Mouse (Mus musculus) neural tube, embryonic 11.5 days (tissue): ENCODE measurements around the gene Actbl2. TPM values are rescaled to one million over a fixed set of nuclear protein-coding genes. Genes with fewer than 3 reads are reported as not detected.

Experiments
- ATAC-seq: fragments of 200-750 bp; cut with Nextera tagmentation; 2 replicates; pipeline ENCODE4 v1.8.0; 2017; ENCODE audit warnings: moderate number of reproducible peaks, mild to moderate bottlenecking, moderate TSS enrichment, moderate library complexity; ENCODE audit not compliant: insufficient read depth, low FRiP score, low TSS enrichment
- DNase-seq: peaks from one replicate; pipeline ENCODE4 v3.0.0-alpha.2; 2015; ENCODE audit warnings: low spot score
- H3K27ac ChIP-seq: fragments of 300-500 bp; sonication (generic); 2 replicates; pipeline ENCODE4 v1.5.1; 2014; ENCODE audit warnings: low read depth, mild to moderate bottlenecking, low read length
- H3K27me3 ChIP-seq: fragments of 300-500 bp; sonication (generic); 2 replicates; pipeline ENCODE4 v1.6.1; 2014; ENCODE audit warnings: mild to moderate bottlenecking, low read length, mixed read lengths; ENCODE audit not compliant: control insufficient read depth, insufficient read depth
- H3K36me3 ChIP-seq: fragments of 300-500 bp; sonication (generic); 2 replicates; pipeline ENCODE4 v1.6.1; 2014; ENCODE audit warnings: mild to moderate bottlenecking, low read length, moderate library complexity, mixed read lengths; ENCODE audit not compliant: control insufficient read depth, insufficient read depth
- H3K4me1 ChIP-seq: fragments of 300-500 bp; sonication (generic); 2 replicates; pipeline ENCODE4 v1.6.1; 2014; ENCODE audit warnings: low read length, mixed read lengths; ENCODE audit not compliant: control insufficient read depth, insufficient read depth
- H3K4me2 ChIP-seq: fragments of 300-500 bp; sonication (generic); 2 replicates; pipeline ENCODE4 v1.6.1; 2014; ENCODE audit warnings: low read depth, mild to moderate bottlenecking, moderate library complexity
- H3K4me3 ChIP-seq: fragments of 300-500 bp; sonication (generic); 2 replicates; pipeline ENCODE4 v1.5.1; 2014; ENCODE audit warnings: low read depth, low read length
- H3K9ac ChIP-seq: fragments of 300-500 bp; sonication (generic); 2 replicates; pipeline ENCODE4 v1.6.1; 2014; ENCODE audit warnings: mild to moderate bottlenecking, low read length
- H3K9me3 ChIP-seq: fragments of 300-500 bp; sonication (generic); 2 replicates; pipeline ENCODE4 v1.6.1; 2016; ENCODE audit warnings: low read length; ENCODE audit not compliant: control insufficient read depth
- WGBS: fragments of 180-500 bp; shearing (Covaris S2); extraction: QIAGEN DNeasy Blood & Tissue Kit; methylation state at CpG from one replicate; pipeline ENCODE4 v1.1.7; 2014; 5-methylcytosine and 5-hydroxymethylcytosine counted together
- polyA plus RNA-seq: library from polyadenylated mRNA; unstranded; fragments of >200 nt; fragmentation: Nextera tagmentation; extraction: Ambion mirVana; gene quantifications from 2 replicates; pipeline ENCODE4 v1.2.1, GENCODE M21; 2014

Gene Actbl2
- polyA plus RNA-seq, 1 experiment from 2014 or later = not detected

DNA sequence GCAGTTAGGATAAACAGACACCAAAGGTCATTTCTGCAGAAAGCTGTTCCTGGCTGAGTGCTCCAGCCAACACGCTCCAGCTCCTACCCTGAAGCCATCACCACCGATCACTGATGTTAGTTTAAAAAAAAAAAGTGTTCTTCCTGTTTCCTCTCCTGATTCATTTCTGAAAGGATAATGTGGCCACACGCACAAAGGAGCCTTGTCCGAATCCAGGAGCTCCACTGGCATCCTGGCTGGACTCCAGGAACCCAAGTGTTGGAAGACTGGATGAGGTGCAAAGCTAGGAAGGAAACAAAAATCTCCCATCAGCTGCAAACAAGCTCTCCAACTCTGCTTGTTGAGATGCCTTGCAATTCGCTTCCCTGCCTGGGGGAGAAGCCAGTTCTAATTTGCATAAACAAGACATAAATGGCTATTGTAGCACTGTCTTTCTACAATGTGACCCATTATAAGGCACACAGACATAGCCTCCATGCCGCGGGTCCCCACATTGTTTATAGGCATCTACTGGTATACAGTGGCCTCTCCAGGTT lies 37.2 kb downstream of the Actbl2 start:
- DNase-seq = peak; percentile 39
- ATAC-seq = no peak
- H3K27ac ChIP-seq = no peak overlapping the region
- H3K4me2 ChIP-seq = no peak overlapping the region
- no peak overlapping the region for H3K4me3 ChIP-seq
- H3K4me1 ChIP-seq = no peaks in the 10 kb centered on the region
- H3K27me3 ChIP-seq = no peaks in the 10 kb centered on the region
- H3K9ac ChIP-seq = no peak overlapping the region
- H3K36me3 ChIP-seq = no peaks in the 10 kb centered on the region
- WGBS = 65% methylated on average over 7 of the region's 7 CpGs
- H3K9me3 ChIP-seq = no peaks in the 10 kb centered on the region

GRCm38 (mm10) chr13:111293478-111293877 lies 38.7 kb downstream of the Actbl2 start:
- WGBS = 89% methylated on average over 2 of the region's 2 CpGs
- Histone ChIP-seq H3K36me3 (no peaks in the 10 kb centered on the region), H3K4me3 (no peak overlapping the region), H3K4me2 (no peak overlapping the region), H3K27me3 (no peaks in the 10 kb centered on the region), H3K9ac (no peak overlapping the region), H3K27ac (no peak overlapping the region), H3K9me3 (no peaks in the 10 kb centered on the region), H3K4me1 (no peaks in the 10 kb centered on the region)
- DNase-seq (no peak), ATAC-seq (no peak)

GRCm38 (mm10) chr13:111294965-111295494 lies 40.2 kb downstream of the Actbl2 start:
- no peak overlapping the region for H3K4me3 ChIP-seq
- H3K27me3 ChIP-seq = no peaks in the 10 kb centered on the region
- no peak overlapping the region for H3K9ac ChIP-seq
- no peaks in the 10 kb centered on the region for H3K36me3 ChIP-seq
- no peak for ATAC-seq
- no peak overlapping the region for H3K27ac ChIP-seq
- no peaks in the 10 kb centered on the region for H3K4me1 ChIP-seq
- no peaks in the 10 kb centered on the region for H3K9me3 ChIP-seq
- H3K4me2 ChIP-seq = no peak overlapping the region
- DNase-seq = no peak
- WGBS = 89% methylated on average over 4 of the region's 4 CpGs

GRCm38 (mm10) chr13:111296029-111296428 lies 41.2 kb downstream of the Actbl2 start:
- Histone ChIP-seq H3K4me1 (no peaks in the 10 kb centered on the region), H3K27me3 (no peaks in the 10 kb centered on the region), H3K4me2 (no peak overlapping the region), H3K36me3 (no peaks in the 10 kb centered on the region), H3K27ac (no peak overlapping the region), H3K9ac (no peak overlapping the region), H3K9me3 (no peaks in the 10 kb centered on the region), H3K4me3 (no peak overlapping the region)
- DNase-seq (no peak), ATAC-seq (no peak)
- WGBS = 77% methylated on average over 5 of the region's 5 CpGs

GRCm38 (mm10) chr13:111297614-111298013 lies 42.8 kb downstream of the Actbl2 start:
- WGBS = 85% methylated on average over 6 of the region's 6 CpGs
- no peak for ATAC-seq
- Histone ChIP-seq H3K27me3 (no peaks in the 10 kb centered on the region), H3K9ac (no peak overlapping the region), H3K9me3 (no peaks in the 10 kb centered on the region), H3K4me2 (no peak overlapping the region), H3K36me3 (no peaks in the 10 kb centered on the region), H3K27ac (no peak overlapping the region), H3K4me1 (no peaks in the 10 kb centered on the region), H3K4me3 (no peak overlapping the region)
- DNase-seq = no peak

- no peak overlapping the region for H3K9ac ChIP-seq
- DNase-seq (no peak), ATAC-seq (no peak)
- no peaks in the 10 kb centered on the region for H3K4me1 ChIP-seq
- no peak overlapping the region for H3K4me3 ChIP-seq
- 84% methylated on average over 8 of the region's 8 CpGs for WGBS
- H3K27me3 ChIP-seq = no peaks in the 10 kb centered on the region
- no peak overlapping the region for H3K4me2 ChIP-seq
- no peaks in the 10 kb centered on the region for H3K36me3 ChIP-seq
- no peak overlapping the region for H3K27ac ChIP-seq
- no peaks in the 10 kb centered on the region for H3K9me3 ChIP-seq
These were observed 44.4 kb downstream of the Actbl2 start for GRCm38 (mm10) chr13:111299145-111299713.

- no peak overlapping the region for H3K9ac ChIP-seq
- no peaks in the 10 kb centered on the region for H3K4me1 ChIP-seq
- H3K36me3 ChIP-seq = no peaks in the 10 kb centered on the region
- WGBS = 89% methylated on average over 3 of the region's 3 CpGs
- H3K4me3 ChIP-seq = no peak overlapping the region
- ATAC-seq (no peak), DNase-seq (no peak)
- no peaks in the 10 kb centered on the region for H3K9me3 ChIP-seq
- H3K4me2 ChIP-seq = no peak overlapping the region
- H3K27ac ChIP-seq = no peak overlapping the region
- H3K27me3 ChIP-seq = no peaks in the 10 kb centered on the region
These were observed 46.0 kb downstream of the Actbl2 start for GRCm38 (mm10) chr13:111300846-111301245.

- Histone ChIP-seq H3K27ac (no peak overlapping the region), H3K4me1 (no peaks in the 10 kb centered on the region), H3K4me2 (no peak overlapping the region), H3K4me3 (no peak overlapping the region), H3K9me3 (no peaks in the 10 kb centered on the region), H3K27me3 (no peaks in the 10 kb centered on the region), H3K36me3 (no peaks in the 10 kb centered on the region), H3K9ac (no peak overlapping the region)
- 84% methylated on average over 2 of the region's 2 CpGs for WGBS
- DNase-seq = no peak
- no peak for ATAC-seq
These were observed 46.6 kb downstream of the Actbl2 start for GRCm38 (mm10) chr13:111301431-111301830.

DNA sequence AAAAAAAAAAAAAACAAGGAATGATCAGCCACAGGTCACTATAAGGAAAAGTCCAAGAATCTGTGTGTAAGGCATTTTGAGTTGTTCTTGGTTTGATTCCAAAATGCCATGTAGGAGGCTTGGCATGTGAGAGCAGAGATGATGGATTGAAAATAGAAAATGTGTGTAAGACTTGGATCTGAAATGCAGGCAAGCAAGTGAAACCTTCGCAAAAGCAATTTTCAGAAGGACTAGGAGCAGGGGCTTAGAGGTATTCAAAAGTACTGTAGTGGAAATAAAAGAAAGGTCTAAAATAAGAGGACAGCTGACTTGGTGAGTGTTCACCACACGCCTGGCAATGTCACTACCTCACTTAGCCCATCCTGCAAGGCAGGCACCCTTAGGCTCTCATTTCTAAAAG lies 49.4 kb downstream of the Actbl2 start:
- WGBS = 75% methylated on average over 2 of the region's 2 CpGs
- no peak overlapping the region for H3K4me2 ChIP-seq
- no peak overlapping the region for H3K27ac ChIP-seq
- H3K4me3 ChIP-seq = no peak overlapping the region
- H3K27me3 ChIP-seq = no peaks in the 10 kb centered on the region
- no peaks in the 10 kb centered on the region for H3K36me3 ChIP-seq
- H3K9me3 ChIP-seq = no peaks in the 10 kb centered on the region
- ATAC-seq = no peak
- no peak overlapping the region for H3K9ac ChIP-seq
- no peaks in the 10 kb centered on the region for H3K4me1 ChIP-seq
- no peak for DNase-seq
